Mouse (Mus musculus) gastrocnemius, postnatal 10 days (tissue): Measurements from ENCODE around the gene Scarb1. TPM values are rescaled to one million over a fixed set of nuclear protein-coding genes. Genes with fewer than 3 reads are reported as not detected.

Experiments
- DNase-seq: peaks from one replicate; pipeline ENCODE4 v3.0.0; 2021; ENCODE audit warnings: mixed read lengths
- total RNA-seq, 2 experiments: library from RNA; stranded (reverse); gene quantifications; 2 replicates each; pipeline ENCODE4 v1.2.3; 2021

Gene Scarb1
- total RNA-seq, 2 experiments from 2014 or later, result 49.8 to 58.0 TPM

GRCm38 (mm10) chr5:125331811-125332210 lies 9.1 kb downstream of the Scarb1 start:
- DNase-seq, result no peak

- DNase-seq, result no peak
Observed at GRCm38 (mm10) chr5:125331094-125331493, 9.8 kb downstream of the Scarb1 start.

DNA sequence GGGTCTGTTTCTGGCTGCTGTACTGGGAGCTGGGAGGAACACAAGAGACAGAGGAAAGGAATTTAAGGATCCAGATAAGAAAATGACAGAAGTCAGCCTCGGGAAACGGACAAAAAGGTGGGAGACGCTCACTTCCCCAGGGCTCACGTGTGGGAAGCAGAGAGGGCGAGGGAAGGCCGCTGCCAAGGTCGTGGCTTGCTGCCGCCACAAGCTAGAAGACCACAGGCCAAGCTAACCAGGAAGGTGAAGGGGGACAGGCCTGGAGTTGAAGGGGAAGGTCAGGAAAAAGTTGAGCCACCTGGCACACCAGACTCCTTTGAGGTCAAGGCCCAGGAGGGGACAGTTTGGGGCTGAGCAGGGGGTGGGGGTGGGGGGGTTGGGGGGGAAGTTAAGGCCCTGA lies 10.2 kb downstream of the Scarb1 start:
- no peak for DNase-seq

DNA sequence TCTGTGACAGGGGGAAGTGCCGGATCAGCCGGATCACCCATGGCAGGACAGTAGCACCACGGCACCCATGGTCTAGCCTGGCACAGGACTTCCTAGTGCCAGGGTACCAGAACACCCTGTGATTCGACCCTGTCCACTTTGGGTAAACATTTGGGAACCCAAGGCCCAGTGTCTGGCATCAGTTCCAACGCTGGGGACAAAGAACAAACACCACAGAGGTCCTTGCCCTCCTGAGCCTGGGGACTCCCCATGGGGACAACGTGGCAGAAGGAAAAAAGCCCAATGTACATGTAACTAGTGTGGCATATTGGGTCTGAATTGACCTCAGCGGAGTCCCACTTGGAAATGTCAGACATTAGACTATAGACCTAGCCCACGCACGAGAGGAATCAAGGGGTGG lies 10.7 kb downstream of the Scarb1 start:
- no peak for DNase-seq

GRCm38 (mm10) chr5:125327596-125328385 lies 13.1 kb downstream of the Scarb1 start:
- no peak for DNase-seq

GRCm38 (mm10) chr5:125326351-125326750 lies 14.5 kb downstream of the Scarb1 start:
- no peak for DNase-seq

- DNase-seq, result no peak
Observed at GRCm38 (mm10) chr5:125325931-125326330, 15.0 kb downstream of the Scarb1 start.

- no peak for DNase-seq
Observed at GRCm38 (mm10) chr5:125325285-125325684, 15.6 kb downstream of the Scarb1 start.

- no peak for DNase-seq
Observed at GRCm38 (mm10) chr5:125323939-125324480, 16.9 kb downstream of the Scarb1 start.

DNA sequence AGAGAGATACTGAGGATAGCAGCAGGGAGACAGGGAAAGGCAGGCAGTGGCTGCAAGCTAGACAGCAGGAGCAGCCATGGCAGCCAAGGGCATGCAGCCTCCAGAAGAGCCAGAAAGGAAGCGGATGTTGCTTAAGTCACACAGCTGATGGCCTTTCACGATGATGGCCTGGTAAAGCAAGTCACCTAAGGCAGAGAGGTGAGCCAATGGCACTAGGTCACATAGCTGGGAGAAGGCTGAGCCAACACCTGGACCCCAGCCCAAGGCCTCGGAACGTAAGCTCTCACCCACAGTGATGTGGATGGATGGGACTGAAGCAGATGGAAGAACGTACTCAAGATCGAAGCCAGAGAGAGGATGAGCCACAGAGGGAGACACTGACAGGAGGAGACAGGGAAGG lies 17.8 kb downstream of the Scarb1 start:
- no peak for DNase-seq

DNA sequence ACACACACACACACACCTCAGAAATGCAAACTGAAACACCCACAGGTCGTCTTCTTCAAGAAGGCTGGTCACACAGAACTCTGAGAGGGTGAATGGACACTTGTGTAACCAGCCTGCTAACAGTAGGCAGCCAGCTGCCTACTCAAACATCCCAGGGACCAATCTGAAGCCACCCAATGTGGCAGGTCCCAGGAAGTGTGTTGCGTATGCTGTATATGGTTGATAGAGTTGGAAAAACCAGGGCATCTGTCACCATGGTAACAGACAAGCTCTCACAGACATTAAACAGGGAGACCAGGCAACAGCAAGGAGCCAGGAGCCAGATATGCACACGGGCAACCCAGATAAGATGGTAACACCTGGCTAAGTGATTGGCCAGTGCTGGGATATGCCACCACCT lies 19.1 kb downstream of the Scarb1 start:
- DNase-seq, result no peak

- DNase-seq, result peak; percentile 39
Observed at GRCm38 (mm10) chr5:125319057-125319800, 21.7 kb downstream of the Scarb1 start.

- DNase-seq, result no peak
Observed at GRCm38 (mm10) chr5:125317953-125318352, 22.9 kb downstream of the Scarb1 start.

GRCm38 (mm10) chr5:125317296-125317695 lies 23.6 kb downstream of the Scarb1 start:
- DNase-seq, result no peak

DNA sequence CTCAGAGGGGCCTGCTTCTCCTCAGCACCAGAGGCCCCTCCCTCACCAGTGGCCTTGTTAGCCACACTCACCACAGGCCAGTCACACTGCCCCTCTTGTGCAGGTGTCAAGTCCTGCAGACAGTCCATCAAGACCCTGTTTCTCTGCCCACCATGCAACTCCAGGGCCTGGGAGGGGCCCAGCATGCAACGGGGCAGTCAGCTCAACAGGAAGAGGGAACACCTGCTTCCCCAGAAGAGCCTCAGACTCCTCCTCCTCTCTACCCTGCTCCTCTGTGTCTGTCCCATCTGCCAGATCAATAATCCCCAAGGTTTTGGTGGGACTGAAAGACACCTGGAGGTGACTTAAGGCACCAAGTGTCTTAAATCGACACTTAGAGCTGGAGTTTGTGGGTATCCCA lies 24.1 kb downstream of the Scarb1 start:
- no peak for DNase-seq

DNA sequence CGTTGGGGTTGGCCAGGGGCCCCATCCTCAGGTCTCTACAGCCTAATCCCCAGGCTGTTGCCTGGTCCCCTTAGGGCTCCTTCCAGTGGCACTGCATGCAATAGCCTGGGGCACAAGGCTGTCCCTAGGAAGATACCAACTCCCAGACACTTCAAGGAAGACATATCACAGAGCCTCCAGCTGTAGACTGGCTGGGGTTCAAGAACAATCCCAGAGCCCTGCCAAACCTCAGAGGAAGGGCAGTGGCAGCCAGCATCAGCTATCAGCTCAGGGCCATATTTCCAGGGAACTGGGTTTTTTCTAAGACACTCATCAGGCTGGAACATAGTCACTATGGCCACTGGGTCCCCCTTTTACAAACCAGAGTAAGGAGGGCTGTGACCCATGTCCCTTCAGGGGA lies 25.8 kb downstream of the Scarb1 start:
- DNase-seq, result no peak

GRCm38 (mm10) chr5:125313991-125314390 lies 26.9 kb downstream of the Scarb1 start:
- DNase-seq, result no peak

- peak; percentile 70 for DNase-seq
Observed at GRCm38 (mm10) chr5:125312970-125313597, 27.8 kb downstream of the Scarb1 start.

DNA sequence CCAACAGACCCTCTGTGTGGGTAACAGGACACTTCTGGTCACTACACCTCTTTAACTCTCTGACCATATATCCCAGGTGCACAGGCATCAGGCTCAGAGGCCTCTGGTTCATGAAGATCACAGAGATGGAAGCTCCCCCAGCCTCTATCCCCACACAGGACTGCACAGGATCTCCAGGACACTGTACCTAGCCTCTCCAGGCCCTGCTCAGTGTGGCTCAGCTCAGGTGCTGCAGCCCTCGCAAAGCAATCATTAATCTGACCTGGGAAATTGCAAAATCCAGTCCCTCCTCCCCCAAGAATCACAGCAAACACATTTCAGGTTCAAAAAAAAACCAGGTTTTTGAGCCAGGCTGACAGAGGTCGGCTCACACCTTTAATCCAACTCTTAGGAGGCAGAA lies 29.9 kb downstream of the Scarb1 start:
- DNase-seq, result no peak

DNA sequence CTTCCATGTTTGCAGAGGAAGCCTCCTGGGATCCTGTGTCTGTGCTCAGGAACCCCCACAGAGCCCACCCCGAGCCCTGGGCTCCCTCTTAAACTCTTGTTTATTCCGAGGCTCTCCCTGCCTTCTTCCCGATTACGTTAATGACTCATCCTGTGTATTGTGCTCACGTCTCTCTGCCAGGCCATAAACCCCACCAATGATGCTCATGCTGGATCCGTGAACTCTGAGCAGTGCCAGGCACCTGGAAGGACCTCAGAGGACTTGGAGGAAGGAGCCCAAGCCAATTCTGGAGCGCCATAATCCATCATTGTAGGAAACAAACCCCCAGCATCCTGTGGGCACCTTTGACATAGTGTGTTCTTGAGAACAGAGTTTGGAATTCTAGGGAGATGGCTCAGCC lies 31.7 kb downstream of the Scarb1 start:
- no peak for DNase-seq

DNA sequence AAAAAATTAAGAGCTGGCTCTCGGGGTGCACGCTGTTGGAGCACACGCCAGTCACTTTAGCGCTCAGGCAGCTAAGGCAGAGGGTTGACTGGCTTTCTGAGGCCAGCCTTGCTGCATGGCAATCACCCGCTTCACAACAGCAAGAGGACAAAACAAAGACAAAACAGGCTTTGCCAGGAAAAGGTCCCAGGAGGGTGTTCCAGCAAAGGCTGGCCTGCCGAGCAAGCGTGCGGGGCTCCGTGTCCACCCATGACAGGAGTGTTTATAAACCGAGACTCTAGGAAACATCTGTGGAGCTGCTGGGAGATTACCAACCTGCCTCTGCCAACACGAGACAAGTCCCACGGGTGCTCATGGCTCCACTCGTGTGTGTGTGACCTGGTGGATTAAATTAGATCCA lies 34.1 kb downstream of the Scarb1 start:
- DNase-seq, result no peak

DNA sequence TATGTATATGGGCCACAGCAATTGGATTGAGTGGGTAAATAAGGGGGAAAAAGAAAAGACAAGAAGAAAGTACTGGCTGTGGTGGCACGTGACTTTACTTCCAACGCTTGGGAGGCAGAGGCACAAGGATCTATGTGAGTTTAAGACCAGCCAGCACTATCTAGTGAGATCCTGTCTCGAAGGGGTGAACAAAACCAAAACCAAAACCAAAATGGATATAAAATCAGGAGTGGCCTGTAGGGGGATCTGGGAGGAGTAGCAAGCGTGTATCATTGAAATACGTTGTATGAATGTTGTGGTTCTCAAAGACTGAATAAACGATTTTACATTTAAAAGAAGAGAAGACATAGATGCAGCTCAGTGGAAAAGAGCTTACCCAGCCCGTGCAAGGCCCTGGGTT lies 34.5 kb downstream of the Scarb1 start:
- DNase-seq, result no peak
